Mouse (Mus musculus) heart, embryonic 16.5 days (tissue): Measurements from ENCODE around the gene Dnajc17. TPM values are rescaled to one million over a fixed set of nuclear protein-coding genes. Genes with fewer than 3 reads are reported as not detected.

Source experiments
- ATAC-seq: fragments of 200-750 bp; cut with Nextera tagmentation; replicated peaks from 2 replicates; pipeline ENCODE4 v1.8.0; 2017; ENCODE audit warnings: moderate number of reproducible peaks; ENCODE audit not compliant: insufficient read depth, low FRiP score; ENCODE audit errors: extremely low read depth
- H3K27ac ChIP-seq: fragments of 300-500 bp; sonication (generic); 2 replicates; pipeline ENCODE4 v1.5.1; 2014; ENCODE audit warnings: mild to moderate bottlenecking, low read length, control low read depth, moderate library complexity
- H3K27me3 ChIP-seq: fragments of 300-500 bp; sonication (generic); 2 replicates; pipeline ENCODE4 v1.6.1; 2014; ENCODE audit warnings: low read length, mixed read lengths; ENCODE audit not compliant: control insufficient read depth, insufficient read depth
- H3K36me3 ChIP-seq: fragments of 300-500 bp; sonication (generic); 2 replicates; pipeline ENCODE4 v1.6.1; 2014; ENCODE audit not compliant: control insufficient read depth, insufficient read depth
- H3K4me1 ChIP-seq: fragments of 300-500 bp; sonication (generic); 2 replicates; pipeline ENCODE4 v1.6.1; 2014; ENCODE audit warnings: low read length, mixed read lengths; ENCODE audit not compliant: control insufficient read depth, insufficient read depth
- H3K4me2 ChIP-seq: fragments of 300-500 bp; sonication (generic); 2 replicates; pipeline ENCODE4 v1.6.1; 2014; ENCODE audit warnings: low read depth, mild to moderate bottlenecking, control low read depth, low read length
- H3K4me3 ChIP-seq: fragments of 300-500 bp; sonication (generic); 2 replicates; pipeline ENCODE4 v1.5.1; 2014; ENCODE audit warnings: mild to moderate bottlenecking, control low read depth, low read length
- H3K9ac ChIP-seq: fragments of 300-500 bp; sonication (generic); 2 replicates; pipeline ENCODE4 v1.6.1; 2014; ENCODE audit warnings: low read length, control low read depth
- H3K9me3 ChIP-seq: fragments of 300-500 bp; sonication (generic); replicated peaks from 2 replicates; pipeline ENCODE4 v1.6.1; 2016; ENCODE audit warnings: low read length; ENCODE audit not compliant: control insufficient read depth
- WGBS: fragments of 180-500 bp; shearing (Covaris S2); extraction: QIAGEN DNeasy Blood & Tissue Kit; methylation state at CpG from one replicate; pipeline ENCODE4 v1.1.7; 2014; 5-methylcytosine and 5-hydroxymethylcytosine counted together
- polyA plus RNA-seq: library from polyadenylated mRNA; unstranded; fragments of >200 nt; fragmentation: Nextera tagmentation; extraction: Ambion mirVana; gene quantifications from 2 replicates; pipeline ENCODE4 v1.2.1, GENCODE M21; 2015

The Dnajc17 gene
- polyA plus RNA-seq, 1 experiment from 2014 or later: 10.5 TPM

DNA sequence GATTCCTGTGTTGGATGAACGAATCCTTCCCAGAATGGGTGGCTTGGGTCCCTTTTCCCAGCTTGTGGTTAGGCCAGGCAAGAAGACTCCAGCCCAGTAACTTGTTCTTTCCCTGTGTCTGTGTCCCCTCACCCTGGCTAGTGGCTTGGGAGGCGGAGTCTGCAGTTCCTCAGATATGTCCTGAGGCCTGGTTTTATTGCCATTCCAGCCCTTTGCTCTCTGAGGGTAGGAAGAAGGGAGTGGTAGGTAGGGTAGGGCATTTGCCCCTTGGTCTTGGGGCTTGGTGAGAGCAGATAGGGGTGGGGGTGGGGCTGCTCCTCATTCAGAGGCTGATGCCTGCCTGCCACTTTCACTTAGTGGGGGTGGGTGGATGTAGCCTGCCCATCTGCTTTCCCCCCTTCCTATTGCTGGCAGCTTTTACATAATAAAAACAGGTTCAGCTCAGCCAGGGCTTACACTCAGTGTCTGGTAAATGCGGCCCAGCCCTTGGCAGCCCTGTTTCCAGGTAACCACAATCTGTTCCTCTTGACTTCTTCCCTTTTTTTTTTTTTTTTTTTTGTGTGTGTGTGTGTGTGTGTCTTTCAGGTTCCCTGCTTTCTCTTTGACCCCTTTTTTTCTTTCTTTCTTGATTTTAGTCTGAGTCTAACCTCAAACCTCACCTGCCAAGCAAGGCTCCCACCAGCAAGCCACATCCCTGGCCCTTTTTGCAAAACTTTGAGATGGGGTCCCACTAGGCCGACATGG lies 31.7 kb upstream of the Dnajc17 start:
- 63% methylated on average over 4 of the region's 4 CpGs for WGBS
- Histone ChIP-seq H3K27me3 (peaks cover 46% of the 10 kb centered on the region), H3K4me2 (no peak overlapping the region), H3K4me3 (no peak overlapping the region), H3K4me1 (peaks cover 9% of the 10 kb centered on the region), H3K9ac (no peak overlapping the region), H3K9me3 (no peaks in the 10 kb centered on the region), H3K36me3 (no peaks in the 10 kb centered on the region), H3K27ac (no peak overlapping the region)
- no peak for ATAC-seq

DNA sequence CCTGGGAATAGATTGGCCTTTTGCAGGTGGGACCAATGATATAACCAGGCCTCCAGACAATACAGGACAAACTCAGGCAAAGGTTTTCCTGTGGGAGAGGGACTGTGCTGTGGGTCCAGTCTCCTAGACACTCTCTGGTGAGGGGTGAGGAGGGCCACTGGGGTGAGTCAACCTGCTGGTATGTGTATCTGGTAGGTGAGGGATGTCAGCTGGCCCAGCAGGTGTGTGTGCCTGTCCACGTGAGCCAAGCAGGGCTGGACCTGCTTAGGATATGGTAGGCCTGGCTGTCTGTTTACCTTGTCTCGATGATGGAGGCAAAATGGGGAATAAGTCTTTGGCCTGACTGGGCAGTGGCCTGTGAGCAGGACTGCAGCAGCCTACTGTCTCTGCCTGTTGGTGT lies 30.1 kb upstream of the Dnajc17 start:
- no peak for ATAC-seq
- WGBS: 74% methylated on average over 2 of the region's 2 CpGs
- Histone ChIP-seq H3K27me3 (peaks cover 52% of the 10 kb centered on the region), H3K4me2 (no peak overlapping the region), H3K4me3 (no peak overlapping the region), H3K27ac (no peak overlapping the region), H3K36me3 (no peaks in the 10 kb centered on the region), H3K9me3 (no peaks in the 10 kb centered on the region), H3K9ac (no peak overlapping the region), H3K4me1 (peaks cover 9% of the 10 kb centered on the region)

DNA sequence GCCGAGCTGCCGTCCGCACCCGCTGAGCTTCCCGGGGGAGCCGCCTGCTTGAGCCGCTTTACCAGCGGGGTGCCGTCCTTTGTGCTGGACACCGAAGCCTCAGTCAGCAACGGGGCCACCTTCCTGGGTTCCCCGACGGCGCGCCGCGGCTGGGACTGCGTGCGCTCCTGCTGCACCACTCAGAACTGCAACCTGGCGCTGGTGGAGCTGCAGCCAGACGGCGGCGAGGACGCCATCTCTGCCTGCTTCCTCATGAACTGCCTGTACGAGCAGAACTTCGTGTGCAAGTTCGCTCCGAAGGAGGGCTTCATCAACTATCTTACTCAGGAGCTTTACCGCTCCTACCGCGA lies 29.3 kb upstream of the Dnajc17 start:
- H3K4me2 ChIP-seq: peak overlapping the region; percentile 83
- H3K27ac ChIP-seq: no peak overlapping the region
- peak overlapping the region; percentile 57 for H3K4me3 ChIP-seq
- WGBS: 3% methylated on average over 31 of the region's 31 CpGs
- no peaks in the 10 kb centered on the region for H3K36me3 ChIP-seq
- peak overlapping the region; percentile 41 for H3K9ac ChIP-seq
- H3K4me1 ChIP-seq: peaks cover 9% of the 10 kb centered on the region
- H3K27me3 ChIP-seq: peaks cover 52% of the 10 kb centered on the region
- H3K9me3 ChIP-seq: no peaks in the 10 kb centered on the region
- ATAC-seq: no peak

DNA sequence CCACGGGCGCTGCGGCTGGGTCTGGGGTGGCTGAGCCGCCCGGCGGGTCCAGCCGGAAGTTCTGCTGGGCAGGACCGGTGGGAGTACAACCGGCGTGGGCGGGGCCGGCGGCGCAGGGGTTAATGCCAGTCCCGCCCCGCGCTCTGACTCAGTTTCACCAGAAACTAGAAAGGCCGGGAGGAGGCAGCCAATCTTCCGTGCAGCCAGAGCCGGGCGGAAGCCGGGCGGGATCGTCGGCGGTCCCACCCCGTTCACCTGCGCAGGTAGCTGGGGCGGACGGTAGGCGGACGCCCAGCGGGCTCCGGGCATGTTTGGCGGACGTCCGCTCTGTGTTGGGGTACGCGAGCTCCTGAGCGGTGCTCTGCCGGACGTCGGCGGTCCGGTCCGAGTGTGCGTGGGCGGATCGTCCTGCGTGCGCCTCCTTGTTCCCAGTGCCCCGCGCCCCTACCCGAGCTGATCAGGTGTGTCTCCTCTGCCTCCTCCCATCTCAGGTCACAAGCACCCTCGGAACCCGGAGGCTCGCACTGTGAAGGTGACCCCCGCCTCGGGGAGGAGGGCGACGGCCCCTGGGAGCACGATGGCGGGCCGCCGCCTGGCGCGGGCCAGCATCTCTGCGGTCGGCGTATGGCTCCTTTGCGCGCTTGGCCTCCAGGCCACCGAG lies 28.7 kb upstream of the Dnajc17 start, which contains the start of gene Spint1:
Gene Spint1, plus strand, starts transcription at position 153 of the 661 bp plus-strand sequence.
- no peak for ATAC-seq

DNA sequence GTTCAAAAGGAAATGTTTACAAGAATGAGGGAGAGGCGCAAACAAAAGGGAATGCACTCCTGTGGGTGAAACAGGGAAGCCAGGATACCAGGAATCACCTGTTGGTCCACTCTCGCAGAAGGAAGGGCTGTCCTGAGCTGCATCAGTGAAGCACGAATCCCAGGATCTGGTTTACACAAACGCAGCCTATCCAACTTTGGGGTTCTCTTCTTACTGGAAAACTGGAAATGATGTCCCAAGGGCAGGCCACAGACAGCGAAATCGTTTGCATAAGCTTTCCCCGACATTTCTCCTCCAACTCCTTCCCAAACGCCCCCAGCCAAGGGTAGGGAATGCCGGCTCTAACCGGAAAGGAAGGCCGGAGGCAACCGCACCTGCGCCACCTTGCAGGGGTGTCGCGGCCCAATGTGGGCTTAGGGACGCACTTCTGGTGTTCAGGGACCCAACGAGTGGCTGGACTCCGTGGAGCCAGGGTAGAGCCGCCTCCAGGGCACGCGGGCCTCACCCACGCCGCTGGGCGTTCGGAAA lies 28.2 kb upstream of the Dnajc17 start:
- peaks cover 9% of the 10 kb centered on the region for H3K4me1 ChIP-seq
- no peaks in the 10 kb centered on the region for H3K36me3 ChIP-seq
- H3K9me3 ChIP-seq: no peaks in the 10 kb centered on the region
- peaks cover 52% of the 10 kb centered on the region for H3K27me3 ChIP-seq
- peak overlapping the region; percentile 57 for H3K4me3 ChIP-seq
- 0 out of 2 replicates have a peak overlapping the region, but pooled peaks have one; percentile 9 for H3K27ac ChIP-seq
- 12% methylated on average over 25 of the region's 25 CpGs for WGBS
- ATAC-seq: no peak
- H3K9ac ChIP-seq: peak overlapping the region; percentile 41
- H3K4me2 ChIP-seq: peak overlapping the region; percentile 83

More for the DNA sequence above, 28.7 kb upstream of the Dnajc17 start, which contains the start of gene Spint1:
- H3K4me2 ChIP-seq: peak within 1 kb of the TSS; percentile 83
- peak within 1 kb of the TSS; percentile 41 for H3K9ac ChIP-seq
- no peaks in the 10 kb centered on the region for H3K9me3 ChIP-seq
- H3K27ac ChIP-seq: 0 out of 2 replicates have a peak within 1 kb of the TSS, but pooled peaks have one; percentile 9
- no peaks in the 10 kb centered on the region for H3K36me3 ChIP-seq
- peak within 1 kb of the TSS; percentile 57 for H3K4me3 ChIP-seq
- peaks cover 52% of the 10 kb centered on the region for H3K27me3 ChIP-seq
- peaks cover 9% of the 10 kb centered on the region for H3K4me1 ChIP-seq
- WGBS: under 1% methylated on average over 73 of the region's 73 CpGs

DNA sequence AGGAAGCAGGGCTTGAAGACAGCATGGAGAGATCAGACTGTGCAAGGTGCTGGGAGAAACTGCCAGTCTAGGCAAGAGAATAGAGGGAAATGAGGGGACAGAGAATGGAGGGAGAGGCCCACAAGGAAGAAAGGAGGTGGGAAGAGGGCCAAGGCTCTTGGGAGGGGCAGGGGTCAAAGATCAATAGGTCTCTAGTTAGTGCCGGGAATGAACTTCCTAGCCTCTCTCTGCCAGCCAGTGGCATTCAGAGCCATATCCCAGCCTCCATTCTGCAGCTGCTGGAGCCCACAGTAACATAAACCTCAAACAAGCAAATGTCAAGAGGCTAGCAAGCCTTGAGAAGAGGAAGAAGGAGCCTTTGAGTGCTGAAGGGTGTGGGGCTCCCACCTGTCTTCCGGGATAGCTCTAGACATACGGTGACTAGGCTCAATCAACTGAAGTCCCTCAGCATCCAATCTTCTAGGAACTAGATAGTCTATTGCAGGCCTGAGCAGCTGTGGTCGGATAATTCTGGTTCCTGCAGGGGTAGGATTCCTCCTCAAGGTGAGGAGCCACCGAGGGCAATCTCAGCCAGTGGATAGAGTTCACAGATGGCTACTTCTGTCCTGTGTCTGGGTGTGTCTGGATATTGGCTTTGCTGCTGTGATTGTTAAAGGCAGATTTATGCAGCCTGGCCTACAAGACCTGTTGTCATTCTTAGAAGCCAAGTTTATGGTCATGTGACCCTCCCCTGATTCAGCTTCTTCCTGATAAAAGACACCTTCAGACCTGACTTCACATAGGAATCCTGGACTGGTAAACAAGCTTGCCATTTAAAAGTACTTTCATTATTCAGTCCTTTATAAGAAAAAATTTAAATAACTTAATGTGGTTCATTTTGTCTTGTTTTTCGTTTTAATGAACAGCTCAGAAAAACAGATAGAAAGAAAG lies 21.4 kb upstream of the Dnajc17 start, which contains the start of gene Ppp1r14d:
Gene Ppp1r14d, minus strand, starts transcription at position 132 of the 930 bp plus-strand sequence.
- H3K4me3 ChIP-seq: no peak within 1 kb of the TSS
- 67% methylated on average over 6 of the region's 6 CpGs for WGBS
- H3K4me1 ChIP-seq: no peaks in the 10 kb centered on the region
- no peak within 1 kb of the TSS for H3K4me2 ChIP-seq
- no peak within 1 kb of the TSS for H3K9ac ChIP-seq
- ATAC-seq: no peak
- H3K27ac ChIP-seq: no peak within 1 kb of the TSS
- H3K9me3 ChIP-seq: no peaks in the 10 kb centered on the region
- no peaks in the 10 kb centered on the region for H3K36me3 ChIP-seq
- peaks cover 4% of the 10 kb centered on the region; the same call in 1 of the 2 replicates for H3K27me3 ChIP-seq

DNA sequence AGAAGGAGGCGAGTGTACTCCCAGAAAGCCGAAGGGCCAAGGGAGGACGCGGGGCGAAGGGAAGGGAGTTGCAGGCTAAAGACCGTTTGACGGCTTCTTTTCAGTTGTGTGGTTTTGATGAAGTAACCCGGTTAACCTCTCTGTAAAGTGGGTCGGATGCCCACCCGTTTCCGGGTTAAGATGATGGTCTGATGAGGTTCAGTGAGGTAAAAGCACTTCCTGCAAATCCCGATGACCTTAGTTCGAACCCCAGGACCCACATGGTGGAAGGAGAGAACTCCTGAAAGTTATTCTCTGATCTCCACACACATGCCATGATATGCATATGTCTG lies 547 bp upstream of the Dnajc17 start:
- WGBS: 1% methylated on average over 13 of the region's 13 CpGs
- Histone ChIP-seq H3K27ac (peak overlapping the region; percentile 79), H3K4me3 (peak overlapping the region; percentile 87), H3K27me3 (no peaks in the 10 kb centered on the region), H3K9me3 (no peaks in the 10 kb centered on the region), H3K4me1 (peaks cover 5% of the 10 kb centered on the region), H3K4me2 (peak overlapping the region; percentile 79), H3K9ac (peak overlapping the region; percentile 89), H3K36me3 (peaks cover 21% of the 10 kb centered on the region)
- ATAC-seq: no peak

DNA sequence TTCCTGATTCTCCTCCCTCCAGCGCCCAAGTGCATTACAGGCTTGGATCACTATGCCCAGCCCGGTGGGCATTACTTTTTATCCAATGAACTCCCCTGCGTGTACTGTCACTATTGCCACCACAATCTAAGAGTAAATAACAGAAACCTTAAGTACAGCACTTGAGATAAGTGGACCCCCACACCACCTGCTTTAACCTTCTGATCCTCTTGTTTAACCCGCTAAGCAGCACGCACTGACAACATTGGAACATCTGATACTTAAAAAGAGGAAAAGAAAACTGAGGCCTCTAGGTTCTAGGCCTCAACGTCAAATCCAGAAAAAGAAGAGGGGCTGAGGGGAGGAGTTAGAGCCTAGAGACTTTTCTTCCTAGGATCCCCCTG lies 643 bp downstream of the Dnajc17 start:
- peak overlapping the region; percentile 64 for H3K4me2 ChIP-seq
- no peaks in the 10 kb centered on the region for H3K9me3 ChIP-seq
- H3K27ac ChIP-seq: peak overlapping the region; percentile 92
- H3K9ac ChIP-seq: peak overlapping the region; percentile 73
- peaks cover 7% of the 10 kb centered on the region for H3K4me1 ChIP-seq
- peaks cover 19% of the 10 kb centered on the region for H3K36me3 ChIP-seq
- no peak for ATAC-seq
- peak overlapping the region; percentile 87 for H3K4me3 ChIP-seq
- no peaks in the 10 kb centered on the region for H3K27me3 ChIP-seq
- WGBS: 16% methylated on average over 6 of the region's 6 CpGs
